Mouse (Mus musculus) left cerebral cortex, postnatal 4 days (tissue): ENCODE data around the gene Atxn7. TPM values are rescaled to one million over a fixed set of nuclear protein-coding genes. Genes with fewer than 3 reads are reported as not detected.
"Not testable (repeated sequence)": the region's sequence is repeated elsewhere in the genome, so short reads cannot be mapped to it uniquely, and the experiment has no call there.

ENCODE experiments used
- DNase-seq: peaks from one replicate; pipeline ENCODE4 v3.0.0-alpha.2; 2022
- intact Hi-C: fragments of 180-260 bp; cut with DNase I; formaldehyde crosslinking; loops from one replicate; pipeline ENCODE4 v1.15.1; 2025
- total RNA-seq, 2 experiments: library from RNA; stranded (reverse); gene quantifications; 2 replicates each; pipeline ENCODE4 v1.2.3; 2021

The Atxn7 gene
- total RNA-seq, 2 experiments from 2014 or later: 18.4 to 22.7 TPM

DNA sequence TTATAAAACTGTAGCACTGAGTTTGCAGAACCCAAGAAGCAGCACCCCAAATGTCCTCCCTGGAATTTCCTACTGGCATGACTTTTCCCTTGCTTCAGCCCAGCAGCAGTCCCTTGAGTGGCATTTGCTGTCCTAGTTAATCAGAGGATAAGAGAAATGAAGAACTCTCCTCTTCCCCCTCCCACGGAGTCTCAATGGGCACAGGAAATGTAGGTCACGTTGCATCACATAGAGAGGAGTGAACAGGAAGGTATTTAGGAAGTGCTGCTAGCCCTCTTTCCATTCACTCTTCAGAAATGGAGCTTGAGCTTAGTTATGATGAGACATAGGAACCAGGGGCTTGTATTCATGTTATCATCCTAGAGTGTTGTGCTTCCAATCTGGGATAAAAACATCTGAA is 20.0 kb downstream of the Atxn7 start:
- no peak for DNase-seq
- intact Hi-C loops: no loop called here

DNA sequence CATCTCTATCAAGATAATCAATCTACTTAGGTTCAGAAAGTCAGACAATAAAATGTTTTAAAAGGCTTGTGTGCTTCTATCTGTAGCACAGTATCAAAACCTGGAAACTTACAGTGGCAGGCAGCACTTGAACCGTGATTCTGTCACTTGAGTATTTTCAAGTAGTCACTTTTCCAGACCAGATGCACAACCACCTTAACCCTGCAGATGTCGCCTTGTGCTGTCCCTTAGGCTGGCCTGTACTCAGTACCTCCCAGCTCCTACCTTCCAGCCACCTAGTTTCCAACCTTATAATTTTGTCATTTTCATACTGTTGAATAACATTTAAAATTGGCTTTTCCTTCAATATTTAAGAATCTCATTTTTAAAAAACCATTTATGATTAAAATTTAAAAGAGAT is 20.9 kb downstream of the Atxn7 start:
- intact Hi-C loops: no loop called here
- no peak for DNase-seq

DNA sequence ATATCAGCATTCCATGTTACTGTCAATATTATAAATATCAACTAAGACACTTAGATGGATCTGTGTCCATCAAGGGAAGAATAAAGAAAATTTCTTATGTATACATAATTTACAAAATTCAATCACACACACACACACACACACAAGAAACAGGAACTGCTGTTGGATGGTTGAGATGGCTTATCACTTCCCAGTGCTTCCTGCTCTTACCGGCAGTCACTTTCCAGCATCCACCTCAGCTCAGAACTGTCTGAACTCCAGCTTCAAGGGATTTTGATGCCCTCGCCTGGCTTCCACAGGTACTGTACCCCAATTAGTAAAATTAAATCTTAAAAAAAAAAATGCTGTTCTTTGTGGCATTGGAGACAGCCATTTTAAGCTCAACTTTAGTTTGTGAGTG is 27.2 kb downstream of the Atxn7 start:
- DNase-seq: no peak
- intact Hi-C loops: no loop called here

DNA sequence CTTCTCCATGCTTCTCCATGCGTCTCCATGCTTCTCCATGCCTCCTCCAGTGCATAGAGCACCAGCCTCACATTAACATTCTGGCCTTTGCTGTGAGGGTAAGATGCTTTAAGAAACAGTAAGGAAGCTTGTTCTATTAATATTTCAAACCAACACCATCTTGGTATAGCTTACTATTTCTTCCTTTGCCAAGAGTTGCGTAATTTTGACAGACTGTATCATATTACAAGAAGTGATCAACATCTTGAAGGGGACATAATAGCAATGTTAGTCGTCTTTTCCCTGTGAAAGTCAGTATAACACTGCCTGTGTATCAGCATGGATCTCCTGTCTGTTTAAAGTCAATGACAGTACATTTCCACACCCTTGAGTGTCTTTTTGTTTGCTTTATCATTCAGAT is 29.5 kb downstream of the Atxn7 start:
- no peak for DNase-seq
- intact Hi-C loops: no loop called here

DNA sequence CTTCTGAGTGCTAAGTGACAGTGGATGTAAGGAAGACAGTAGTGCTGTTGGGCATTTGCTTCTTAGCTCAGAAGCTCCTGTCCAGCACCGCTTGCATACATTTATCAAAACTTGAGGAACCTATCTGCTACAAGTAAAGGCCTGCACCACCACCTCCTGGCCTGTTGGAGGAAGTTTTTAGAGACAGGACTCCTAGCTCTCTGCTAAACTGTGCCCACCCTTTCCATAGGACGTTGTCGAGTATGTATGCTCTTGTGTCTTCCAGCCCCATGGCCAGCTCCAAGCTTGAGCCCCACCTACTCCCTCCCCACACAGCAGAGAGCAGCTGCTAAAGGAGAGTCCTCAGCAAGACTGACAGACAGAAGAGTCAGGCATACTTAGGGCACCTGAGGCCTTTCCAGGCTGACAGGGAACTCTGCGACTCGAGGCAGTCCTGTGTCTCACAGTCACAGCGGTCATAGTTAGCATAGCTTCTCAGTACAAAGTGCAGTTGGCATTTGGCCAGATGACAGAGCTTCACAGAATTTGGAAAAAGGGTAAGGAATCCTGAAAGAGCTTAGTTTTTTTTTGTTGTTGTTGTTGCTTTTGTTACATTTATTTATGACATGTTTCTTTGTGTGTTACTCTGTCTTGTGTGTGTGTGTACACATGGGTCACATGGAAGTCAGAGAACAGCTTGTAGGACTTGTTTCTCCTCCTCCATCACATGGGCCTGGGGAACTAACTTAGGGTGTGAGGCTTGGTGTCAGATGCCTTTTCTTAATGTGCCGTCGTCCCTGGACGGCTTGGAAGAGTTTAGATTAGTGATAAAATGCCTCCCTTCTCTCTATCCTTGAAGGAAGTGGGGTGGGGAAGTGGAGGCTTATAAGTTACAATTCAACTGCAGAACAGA is 34.2 kb downstream of the Atxn7 start:
- intact Hi-C loops: no loop called here

DNA sequence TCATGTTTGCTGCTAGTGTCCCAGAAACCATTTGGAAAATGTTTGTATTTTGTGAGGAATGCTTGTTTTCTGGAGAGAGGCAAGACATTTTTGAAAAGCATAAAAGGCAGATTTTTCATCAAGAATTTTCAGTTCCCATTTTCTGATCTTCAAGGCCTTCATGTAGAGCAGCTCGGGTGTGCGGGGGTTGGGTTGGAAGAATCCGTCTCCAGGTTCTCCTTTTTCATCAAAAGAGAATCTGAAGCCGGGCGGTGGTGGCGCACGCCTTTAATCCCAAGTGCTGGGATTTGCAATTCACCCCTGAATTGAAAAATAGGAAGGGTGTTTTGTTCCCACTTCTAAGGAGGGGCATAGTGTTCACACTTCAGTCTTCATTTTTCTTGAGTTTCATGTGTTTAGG is 41.5 kb downstream of the Atxn7 start:
- intact Hi-C loops: no loop called here
- DNase-seq: no peak

More for the DNA sequence above, 34.2 kb downstream of the Atxn7 start:
- DNase-seq: no peak

DNA sequence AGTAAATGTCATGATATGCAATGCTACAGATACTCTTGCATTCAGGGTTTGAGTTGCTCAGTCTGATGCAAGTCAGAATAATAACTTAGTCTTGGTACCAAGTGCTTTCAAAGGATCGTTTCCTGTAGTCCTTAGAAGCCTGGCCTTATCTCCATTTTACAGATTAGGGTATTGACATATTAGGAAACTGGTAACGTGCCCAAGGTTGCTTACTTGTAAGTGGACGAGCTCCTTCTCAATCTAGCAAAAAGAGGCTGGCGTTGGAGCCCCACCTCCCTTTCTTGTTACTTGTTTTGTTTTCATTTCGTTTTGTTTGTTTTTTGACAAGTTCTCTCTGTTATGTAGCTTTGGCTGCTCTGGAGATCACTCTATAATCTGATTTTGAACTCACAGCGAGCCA is 48.5 kb downstream of the Atxn7 start:
- intact Hi-C loops: loop anchor here (10.0 kb wide), 1 partner anchor 85 kb away; no protein-coding TSS in a partner anchor
- no peak for DNase-seq

DNA sequence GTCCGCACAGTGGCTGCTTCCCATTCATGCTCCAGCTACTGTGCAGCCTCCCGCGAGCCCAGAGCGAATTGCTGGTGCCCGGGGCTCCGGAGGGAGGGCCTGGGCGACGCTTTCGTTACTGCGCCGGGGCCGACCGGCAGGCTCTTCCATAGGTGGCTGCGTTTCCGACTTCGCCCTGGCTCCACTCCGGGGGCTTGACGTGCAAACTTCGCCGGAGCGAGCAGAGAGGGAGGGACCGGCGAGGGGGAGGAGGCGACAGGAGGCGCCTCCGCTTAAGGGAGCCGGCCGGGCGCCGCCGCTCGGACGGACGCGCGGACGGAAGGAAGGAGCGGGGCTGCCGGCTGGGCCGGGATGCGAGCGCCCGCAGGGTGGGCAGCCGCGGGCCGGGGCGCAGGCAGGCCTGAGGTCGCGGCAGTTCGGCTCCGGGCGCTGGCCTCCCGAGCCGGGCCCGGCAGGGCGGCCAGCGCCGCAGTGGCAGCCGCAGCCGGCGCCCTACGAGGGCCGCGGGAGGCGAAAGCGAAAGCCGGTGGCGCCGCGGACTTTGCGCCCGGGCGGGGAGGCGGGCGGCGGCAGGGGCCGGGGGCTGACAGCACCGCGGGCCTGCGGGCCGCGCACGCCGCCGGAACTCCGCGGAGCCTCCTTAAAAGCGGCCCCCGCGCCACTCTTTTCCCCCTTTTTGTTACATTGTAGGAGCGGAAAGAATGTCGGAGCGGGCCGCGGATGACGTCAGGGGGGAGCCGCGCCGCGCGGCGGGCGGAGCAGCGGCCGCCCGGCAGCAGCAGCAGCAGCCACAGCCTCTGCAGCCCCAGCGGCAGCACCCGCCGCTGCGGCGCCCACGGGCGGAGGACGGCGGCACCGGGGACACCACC is 51.4 kb downstream of the Atxn7 start:
- intact Hi-C loops: loop anchor here (10.0 kb wide), 1 partner anchor 82 kb away; no protein-coding TSS in a partner anchor
- peak; percentile 79 for DNase-seq

DNA sequence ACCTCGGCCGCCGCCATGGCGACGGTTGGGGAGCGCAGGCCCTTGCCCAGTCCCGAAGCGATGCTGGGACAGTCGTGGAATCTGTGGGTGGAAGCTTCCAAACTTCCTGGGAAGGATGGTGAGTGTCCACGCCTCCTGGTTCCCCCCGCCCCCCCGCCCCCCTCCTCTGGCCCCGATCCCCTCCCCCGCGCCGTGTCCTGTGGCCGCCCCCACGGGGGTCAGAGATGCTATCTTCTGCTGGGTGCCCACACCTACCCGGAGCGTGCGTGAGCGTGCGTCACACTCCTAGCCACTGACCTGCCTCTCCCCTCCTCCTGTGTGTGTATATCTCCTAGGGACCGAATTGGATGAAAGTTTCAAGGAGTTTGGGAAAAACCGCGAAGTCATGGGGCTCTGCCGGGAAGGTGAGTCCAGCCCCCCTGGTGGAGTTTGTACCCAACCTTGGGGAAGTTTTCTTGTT is 52.0 kb downstream of the Atxn7 start:
- intact Hi-C loops: loop anchor here (10.0 kb wide), 1 partner anchor 82 kb away; no protein-coding TSS in a partner anchor
- no peak for DNase-seq

DNA sequence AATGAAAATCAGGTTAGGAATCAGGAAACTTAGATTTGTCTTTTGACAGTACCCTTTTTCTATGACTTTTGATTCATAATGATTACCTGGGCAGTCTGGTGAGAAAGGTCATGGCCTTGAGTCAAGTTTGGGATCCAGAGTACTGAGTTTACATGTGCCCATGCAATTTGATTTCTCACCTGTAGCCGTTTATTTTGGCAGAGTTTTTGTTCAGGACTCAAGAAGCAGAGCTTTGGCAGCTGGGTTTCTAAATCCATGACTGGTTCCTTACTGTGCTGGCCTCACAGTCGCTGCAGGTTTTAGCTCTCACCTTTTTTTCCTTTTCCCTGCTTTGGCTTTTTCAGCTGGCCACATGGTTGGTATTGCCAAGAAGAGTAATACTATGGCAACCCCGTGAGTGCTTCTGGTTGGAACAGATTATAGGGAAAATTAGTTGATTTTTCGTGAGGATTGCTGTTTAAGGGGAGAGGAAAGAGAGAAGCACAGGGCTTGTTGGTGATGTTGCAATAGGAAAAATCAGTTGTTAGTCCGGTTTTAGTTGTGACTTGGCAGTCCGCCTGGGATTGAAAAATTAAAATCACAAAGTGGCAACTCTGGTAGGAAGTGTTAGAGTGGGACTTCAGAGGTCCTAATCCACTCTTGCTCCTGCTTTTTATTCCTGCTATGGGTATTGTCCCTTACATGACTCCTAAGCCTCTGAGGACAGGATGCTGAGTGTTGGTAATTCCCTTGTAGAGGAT is 53.6 kb downstream of the Atxn7 start:
- DNase-seq: no peak
- intact Hi-C loops: loop anchor here (10.0 kb wide), 1 partner anchor 80 kb away; no protein-coding TSS in a partner anchor

DNA sequence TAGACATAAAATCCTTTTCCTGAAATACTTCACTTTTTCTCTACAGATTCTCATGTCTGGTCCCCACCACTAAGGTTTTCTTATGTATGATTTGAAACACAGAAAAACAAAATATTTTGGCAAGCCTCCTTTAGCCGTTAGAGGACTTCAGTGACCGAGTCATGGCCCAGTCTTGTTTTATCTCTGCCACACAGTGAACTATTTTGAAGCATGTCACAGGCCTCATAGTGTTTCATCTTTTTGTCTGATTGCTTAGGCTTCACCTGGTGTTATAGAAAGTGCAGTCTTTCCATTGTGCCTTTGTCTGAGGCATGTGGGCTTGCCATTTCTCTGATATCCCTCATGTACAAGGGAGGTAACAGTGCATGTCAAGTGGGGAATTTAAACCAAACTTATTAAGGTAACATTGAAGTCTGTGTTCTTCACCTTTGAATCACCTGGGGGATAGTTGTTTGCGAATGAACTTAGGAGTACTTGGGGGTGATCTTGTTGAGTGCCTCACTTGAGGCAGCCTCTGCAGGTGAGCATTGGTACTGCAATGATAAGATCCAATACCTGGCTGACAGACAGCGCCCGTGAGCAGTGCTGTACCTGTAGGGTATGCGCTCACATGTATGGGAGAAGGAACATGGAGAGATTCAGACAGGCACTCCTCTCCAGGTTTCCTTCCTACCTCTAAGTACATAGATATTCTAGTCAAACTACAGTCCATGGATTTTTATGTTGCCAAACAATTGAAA is 58.1 kb downstream of the Atxn7 start:
- intact Hi-C loops: loop anchor here (10.0 kb wide), 1 partner anchor 75 kb away; no protein-coding TSS in a partner anchor

DNA sequence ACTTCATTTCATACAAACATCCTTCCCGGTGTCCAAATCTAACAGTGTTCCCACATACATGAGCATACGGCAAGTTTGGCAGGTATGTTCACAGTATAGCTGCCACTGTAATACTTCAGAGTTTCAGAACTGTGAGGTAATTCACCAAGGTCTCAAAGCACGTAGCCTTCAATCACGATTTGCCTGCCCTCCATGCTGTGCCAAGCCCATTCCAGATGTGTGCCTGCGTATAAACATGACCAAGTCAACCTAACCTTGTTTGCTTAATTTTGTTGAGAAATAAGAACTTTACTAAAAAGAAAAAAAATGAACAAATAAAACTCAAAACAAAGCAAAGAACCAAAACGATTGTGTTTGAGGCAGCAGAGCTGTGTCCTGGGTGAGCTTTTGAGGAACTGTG is 60.0 kb downstream of the Atxn7 start:
- intact Hi-C loops: no loop called here
- no peak for DNase-seq

More for the DNA sequence above, 58.1 kb downstream of the Atxn7 start:
- DNase-seq: no peak

DNA sequence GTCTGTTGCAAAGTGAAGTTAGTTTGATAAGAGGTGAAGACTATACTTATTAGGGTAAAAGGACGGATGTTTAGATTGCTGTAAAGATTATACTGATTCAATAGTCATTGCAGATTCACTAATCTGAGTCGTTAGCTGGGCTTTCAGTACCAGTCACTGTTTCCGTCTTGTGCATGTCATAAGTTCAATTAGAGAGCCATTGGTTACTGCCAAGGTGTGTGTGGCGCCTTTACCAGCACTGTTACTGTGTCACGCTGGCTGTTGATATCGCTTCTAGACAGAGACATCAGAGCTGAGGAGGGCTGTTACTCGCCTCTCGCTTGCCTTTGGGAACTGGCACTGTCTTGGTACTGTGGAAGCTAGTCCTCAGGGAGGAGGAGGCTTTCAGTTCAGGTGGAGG is 64.6 kb downstream of the Atxn7 start:
- no peak for DNase-seq
- intact Hi-C loops: no loop called here

DNA sequence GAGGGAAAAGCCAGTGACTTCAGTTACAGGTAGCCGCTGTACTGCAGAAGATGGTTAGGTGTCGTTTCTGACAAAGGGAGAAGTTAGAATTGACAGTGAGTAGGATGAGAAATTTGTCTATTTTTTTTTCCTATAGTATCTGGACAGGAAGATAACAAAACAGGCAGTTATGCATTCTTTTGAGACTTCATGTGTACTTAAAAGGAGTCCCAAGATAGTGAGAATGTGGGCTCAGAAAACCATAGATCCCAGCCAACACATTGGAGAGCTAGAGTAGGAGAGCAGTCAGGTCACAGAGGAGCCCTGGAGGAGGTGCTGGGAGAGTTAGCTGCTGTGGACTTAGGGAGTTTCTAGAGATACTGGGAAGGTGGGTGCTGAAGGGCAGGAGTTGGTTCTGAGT is 69.4 kb downstream of the Atxn7 start:
- DNase-seq: no peak
- intact Hi-C loops: no loop called here

DNA sequence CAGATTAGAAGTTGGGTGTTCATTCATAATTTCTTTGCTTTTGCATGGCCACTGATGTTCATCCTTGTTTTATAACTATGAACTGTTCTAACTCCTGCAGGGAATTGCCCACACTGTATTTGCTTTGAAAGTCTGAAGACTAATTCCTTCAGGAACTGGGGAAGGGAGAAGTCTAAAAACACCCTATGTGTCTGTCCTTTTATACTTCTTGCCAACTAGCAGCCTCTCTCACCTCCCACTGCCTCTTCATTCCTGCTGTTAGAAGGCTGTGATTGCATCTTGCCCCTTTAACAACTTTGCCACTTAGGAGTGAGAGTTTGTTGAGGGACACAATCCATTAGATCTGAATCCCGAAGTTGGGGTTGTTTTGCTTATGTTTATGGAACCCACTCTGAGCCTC is 71.6 kb downstream of the Atxn7 start:
- intact Hi-C loops: no loop called here
- no peak for DNase-seq

DNA sequence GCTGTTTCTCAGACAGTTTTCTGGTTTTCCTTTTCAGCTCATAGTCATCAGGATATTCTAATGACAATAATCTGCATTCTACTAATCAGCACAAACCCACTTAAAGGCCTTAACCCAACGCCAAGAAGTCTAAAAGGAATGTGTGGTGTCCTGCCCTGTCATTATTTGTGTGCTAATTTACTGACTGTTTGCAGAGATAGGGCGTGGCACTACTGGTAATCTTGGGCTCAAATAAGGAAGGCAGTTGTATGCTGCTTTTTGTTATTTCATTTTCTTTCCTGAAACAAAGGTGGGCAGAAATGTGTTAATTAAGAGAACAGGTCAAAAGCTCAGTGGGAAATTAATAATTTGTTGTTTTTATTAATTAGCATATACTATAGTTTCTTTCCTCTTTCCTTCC is 75.1 kb downstream of the Atxn7 start:
- no peak for DNase-seq
- intact Hi-C loops: no loop called here

DNA sequence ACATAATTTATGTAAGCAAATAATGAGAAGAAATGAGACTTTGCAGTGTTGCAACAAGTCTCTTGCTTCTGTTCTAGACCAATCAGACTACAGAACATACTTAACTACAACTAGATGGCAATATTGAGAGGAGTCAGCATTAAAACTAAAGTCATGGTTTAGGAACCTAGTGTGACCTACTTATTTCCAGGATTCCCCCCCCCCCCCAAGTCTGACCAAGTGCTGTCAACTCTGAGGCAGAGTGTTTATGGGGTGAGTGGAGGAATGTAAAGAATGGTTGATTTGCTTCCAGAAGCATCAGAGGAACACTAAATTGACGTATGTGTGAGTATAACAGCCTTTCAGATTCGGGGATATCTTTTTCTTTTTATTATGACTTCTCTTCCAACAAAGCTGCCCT is 77.0 kb downstream of the Atxn7 start:
- intact Hi-C loops: no loop called here
- no peak for DNase-seq

DNA sequence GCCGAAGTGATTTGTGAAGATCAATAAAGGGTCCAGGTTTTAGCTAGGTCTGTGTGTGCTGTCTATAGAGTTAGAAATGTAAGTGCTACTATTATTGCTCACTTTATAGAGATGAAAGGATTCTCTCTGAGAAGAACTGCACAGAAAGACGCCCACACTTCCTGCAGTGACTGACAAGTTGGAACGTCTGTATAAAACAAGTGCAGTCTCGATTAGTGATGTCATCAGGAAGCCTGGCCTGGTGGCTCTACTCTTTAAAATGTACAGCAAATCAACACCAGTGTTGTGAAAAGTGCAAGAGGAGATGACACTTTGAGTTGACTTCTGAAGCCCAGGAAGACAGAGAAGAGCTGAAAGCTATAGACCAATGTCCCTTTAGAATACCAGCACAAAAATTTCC is 81.1 kb downstream of the Atxn7 start:
- intact Hi-C loops: no loop called here
- DNase-seq: no peak

DNA sequence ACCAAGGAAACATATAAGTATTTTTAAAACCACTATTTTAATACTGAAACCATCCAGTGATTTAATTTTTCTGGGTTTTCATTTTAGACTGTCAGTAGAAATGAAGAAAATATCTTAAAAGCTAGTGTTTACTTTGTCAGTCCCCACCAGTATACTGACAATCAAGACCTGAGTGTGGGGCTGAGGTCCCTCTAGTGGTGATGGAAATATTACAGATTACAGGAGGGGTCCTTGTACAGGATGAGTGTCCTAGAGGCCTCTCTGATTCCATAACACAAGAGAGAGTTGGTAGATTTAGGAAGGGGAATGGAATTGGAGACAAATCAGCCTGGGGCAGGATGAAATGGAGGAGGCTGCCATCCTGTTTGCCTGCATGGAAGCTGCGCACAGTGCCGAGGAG is 93.1 kb downstream of the Atxn7 start:
- intact Hi-C loops: no loop called here
- no peak for DNase-seq

DNA sequence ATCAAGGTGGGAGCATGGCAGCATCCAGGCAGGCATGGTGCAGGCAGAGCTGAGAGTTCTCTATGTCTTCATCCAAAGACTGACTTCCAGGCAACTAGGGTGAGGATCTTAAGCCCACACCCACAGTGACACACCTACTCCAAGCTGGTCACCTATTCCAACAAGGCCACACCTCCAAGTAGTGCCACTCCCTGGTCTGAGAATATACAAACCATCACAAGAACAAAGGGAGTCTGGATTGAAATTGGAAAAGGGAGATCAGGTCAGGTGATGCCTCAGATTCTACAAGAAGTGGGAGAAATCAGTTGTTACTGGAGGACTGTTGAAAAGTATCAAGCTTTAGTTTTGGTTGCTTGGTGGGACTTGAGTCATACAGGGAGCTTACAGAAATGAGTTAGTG is 98.4 kb downstream of the Atxn7 start:
- intact Hi-C loops, DNase-seq: not testable (repeated sequence)
